Mouse (Mus musculus) neural tube, embryonic 12.5 days (tissue): ENCODE data around the gene Riox2. TPM values are rescaled to one million over a fixed set of nuclear protein-coding genes. Genes with fewer than 3 reads are reported as not detected.

Experiments
- ATAC-seq: fragments of 200-750 bp; cut with Nextera tagmentation; 2 replicates; pipeline ENCODE4 v1.8.0; 2017; ENCODE audit warnings: low read depth, mild to moderate bottlenecking, moderate TSS enrichment, moderate library complexity; ENCODE audit not compliant: low FRiP score
- H3K27ac ChIP-seq: fragments of 300-500 bp; sonication (generic); 2 replicates; pipeline ENCODE4 v1.5.1; 2016
- H3K27me3 ChIP-seq: fragments of 300-500 bp; sonication (generic); replicated peaks from 2 replicates; pipeline ENCODE4 v1.6.1; 2016; ENCODE audit warnings: mild to moderate bottlenecking
- H3K36me3 ChIP-seq: fragments of 300-500 bp; sonication (generic); 2 replicates; pipeline ENCODE4 v1.6.1; 2016; ENCODE audit warnings: mild to moderate bottlenecking
- H3K4me1 ChIP-seq: fragments of 300-500 bp; sonication (generic); 2 replicates; pipeline ENCODE4 v1.6.1; 2016
- H3K4me2 ChIP-seq: fragments of 300-500 bp; sonication (generic); replicated peaks from 2 replicates; pipeline ENCODE4 v1.6.1; 2016; ENCODE audit warnings: mild to moderate bottlenecking
- H3K4me3 ChIP-seq: fragments of 300-500 bp; sonication (generic); 2 replicates; pipeline ENCODE4 v1.5.1; 2016
- H3K9ac ChIP-seq: fragments of 300-500 bp; sonication (generic); 2 replicates; pipeline ENCODE4 v1.6.1; 2016; ENCODE audit warnings: mild to moderate bottlenecking
- H3K9me3 ChIP-seq: fragments of 300-500 bp; sonication (generic); 2 replicates; pipeline ENCODE4 v1.6.1; 2016; ENCODE audit warnings: mild to moderate bottlenecking
- WGBS: fragments of 180-500 bp; shearing (Covaris S2); methylation state at CpG from one replicate; pipeline ENCODE4 v1.1.7; 2016; 5-methylcytosine and 5-hydroxymethylcytosine counted together
- polyA plus RNA-seq: library from polyadenylated mRNA; unstranded; fragments of >200 nt; fragmentation: Nextera tagmentation; extraction: Ambion mirVana; gene quantifications from 2 replicates; pipeline ENCODE4 v1.2.1, GENCODE M21; 2016

Gene Riox2
- polyA plus RNA-seq, 1 experiment from 2014 or later = 20.9 TPM

DNA sequence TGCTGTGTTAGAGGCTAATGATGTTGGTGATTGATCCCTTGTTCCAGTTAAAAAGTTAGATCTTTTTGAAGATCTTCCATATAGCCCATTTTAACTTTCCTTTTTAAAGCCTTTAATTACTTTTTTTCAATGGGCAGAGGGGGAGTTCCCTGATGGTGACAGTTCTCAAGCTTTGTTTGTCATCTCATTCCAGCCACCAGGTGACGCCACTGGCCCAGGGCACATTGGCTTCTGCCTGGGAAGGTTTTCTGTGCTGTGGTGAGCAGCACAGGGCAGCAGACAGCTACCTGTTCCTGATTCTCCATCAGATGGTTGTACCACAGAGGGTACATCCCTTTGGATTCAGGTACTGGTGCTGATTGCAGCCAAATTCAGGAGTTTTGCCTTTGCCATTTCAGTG lies 3.2 kb downstream of the Riox2 start:
- H3K27ac ChIP-seq = no peak overlapping the region
- no peaks in the 10 kb centered on the region for H3K27me3 ChIP-seq
- no peak overlapping the region for H3K9ac ChIP-seq
- H3K4me3 ChIP-seq = no peak overlapping the region
- H3K4me2 ChIP-seq = no peak overlapping the region
- 0 out of 2 replicates have a peak, but pooled peaks cover 3% of the 10 kb centered on the region for H3K4me1 ChIP-seq
- no peaks in the 10 kb centered on the region for H3K36me3 ChIP-seq
- no peak for ATAC-seq
- no peaks in the 10 kb centered on the region for H3K9me3 ChIP-seq
- 11% methylated on average over 1 of the region's 1 CpGs for WGBS

DNA sequence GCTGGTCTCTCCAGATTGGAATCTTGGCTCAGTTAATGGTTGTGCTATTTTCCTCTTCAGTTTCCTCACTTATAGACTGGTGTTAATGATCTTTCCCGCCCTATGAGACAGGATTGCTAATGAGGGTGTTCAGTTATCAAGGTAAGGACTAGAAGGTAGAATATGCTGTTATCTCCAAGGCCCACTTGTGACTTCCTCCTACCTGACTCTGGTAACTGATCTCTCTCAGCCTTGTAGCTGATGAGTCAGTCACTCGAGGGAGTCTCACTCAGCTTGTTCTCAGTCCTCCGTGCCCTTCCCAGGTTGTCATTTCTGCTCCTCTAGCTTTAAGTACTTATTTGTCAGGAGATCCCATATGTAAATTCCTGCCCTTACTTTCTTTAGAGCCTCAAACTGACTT lies 6.4 kb downstream of the Riox2 start:
- Histone ChIP-seq H3K9me3 (no peaks in the 10 kb centered on the region), H3K4me1 (no peaks in the 10 kb centered on the region), H3K4me3 (no peak overlapping the region), H3K36me3 (peaks cover under 1% of the 10 kb centered on the region; the same call in 1 of the 2 replicates), H3K9ac (no peak overlapping the region), H3K27me3 (no peaks in the 10 kb centered on the region), H3K4me2 (no peak overlapping the region), H3K27ac (no peak overlapping the region)
- no peak for ATAC-seq
- WGBS = 85% methylated on average over 3 of the region's 3 CpGs

DNA sequence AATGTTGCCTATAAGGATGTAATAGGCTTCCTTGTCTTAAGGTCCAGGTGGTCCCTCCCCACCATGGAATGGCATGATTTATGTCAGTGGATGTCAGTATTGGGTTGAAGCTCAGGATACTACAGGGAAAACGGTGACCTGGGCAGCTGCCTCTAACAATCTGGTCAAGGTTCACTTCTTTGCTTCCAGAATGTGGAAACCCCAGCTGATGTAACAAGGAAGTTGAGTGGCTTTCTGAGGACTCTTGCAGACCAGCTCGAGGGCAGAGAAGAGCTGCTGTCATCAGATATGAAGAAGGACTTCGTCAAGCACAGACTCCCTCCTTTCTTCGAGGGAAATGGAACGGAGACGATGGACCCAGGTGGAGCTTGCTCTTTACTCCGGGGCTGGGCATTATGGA lies 15.7 kb downstream of the Riox2 start:
- no peak for ATAC-seq
- Histone ChIP-seq H3K4me2 (no peak overlapping the region), H3K27ac (no peak overlapping the region), H3K9me3 (no peaks in the 10 kb centered on the region), H3K4me3 (no peak overlapping the region), H3K9ac (no peak overlapping the region), H3K27me3 (no peaks in the 10 kb centered on the region), H3K4me1 (no peaks in the 10 kb centered on the region), H3K36me3 (peaks cover 28% of the 10 kb centered on the region)
- WGBS = 84% methylated on average over 7 of the region's 7 CpGs

DNA sequence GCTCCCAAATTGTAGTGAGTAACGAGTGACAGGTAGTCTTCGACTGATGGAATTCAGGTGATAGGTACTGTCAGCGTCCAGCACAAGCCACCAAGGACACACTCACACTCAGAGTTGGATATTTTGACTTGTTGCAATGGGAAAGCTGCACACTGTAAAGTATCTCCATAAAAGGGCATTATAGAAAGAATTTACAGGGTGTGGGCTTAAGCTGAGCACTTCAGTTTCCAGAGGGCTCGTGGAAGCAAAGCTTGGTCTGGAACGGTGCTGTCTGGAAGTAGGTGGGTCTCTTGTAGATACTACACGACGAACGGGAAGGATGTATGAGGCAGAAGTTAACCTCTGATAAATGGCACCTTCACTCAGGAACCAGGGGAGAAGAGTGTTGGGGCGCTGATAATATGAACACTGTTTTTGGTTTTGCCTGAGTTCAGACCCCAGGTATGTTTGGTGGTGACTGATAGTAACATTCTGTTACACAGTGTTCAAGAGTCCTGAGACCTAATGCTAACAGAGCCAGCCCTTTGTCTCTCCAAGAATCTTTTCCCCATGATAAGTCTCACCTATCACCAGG lies 16.5 kb downstream of the Riox2 start:
- no peaks in the 10 kb centered on the region for H3K4me1 ChIP-seq
- H3K9ac ChIP-seq = no peak overlapping the region
- H3K36me3 ChIP-seq = peaks cover 31% of the 10 kb centered on the region
- H3K4me3 ChIP-seq = no peak overlapping the region
- no peak overlapping the region for H3K27ac ChIP-seq
- H3K27me3 ChIP-seq = no peaks in the 10 kb centered on the region
- ATAC-seq = no peak
- no peaks in the 10 kb centered on the region for H3K9me3 ChIP-seq
- WGBS = 92% methylated on average over 9 of the region's 9 CpGs
- no peak overlapping the region for H3K4me2 ChIP-seq

DNA sequence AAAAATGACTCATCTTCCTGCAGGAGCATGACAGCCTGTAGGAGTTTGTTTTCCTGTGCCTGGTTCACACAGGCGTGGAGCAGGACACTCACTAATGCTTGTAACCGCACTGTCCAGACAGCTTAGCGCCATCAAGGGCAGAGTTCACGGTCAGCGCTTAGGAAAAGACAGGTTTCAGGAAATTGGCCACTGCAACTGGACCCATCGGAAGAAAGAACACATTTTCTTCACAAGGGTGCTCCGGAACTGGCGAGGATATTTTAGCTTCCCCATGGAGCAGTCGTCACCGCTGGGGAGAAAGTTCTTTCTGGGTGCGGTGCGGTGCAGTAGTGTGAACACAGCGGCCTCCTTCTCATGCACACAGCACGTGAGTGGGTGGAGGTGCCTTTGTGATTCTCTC lies 21.6 kb downstream of the Riox2 start:
- 91% methylated on average over 14 of the region's 14 CpGs for WGBS
- H3K27ac ChIP-seq = no peak overlapping the region
- H3K4me1 ChIP-seq = no peaks in the 10 kb centered on the region

DNA sequence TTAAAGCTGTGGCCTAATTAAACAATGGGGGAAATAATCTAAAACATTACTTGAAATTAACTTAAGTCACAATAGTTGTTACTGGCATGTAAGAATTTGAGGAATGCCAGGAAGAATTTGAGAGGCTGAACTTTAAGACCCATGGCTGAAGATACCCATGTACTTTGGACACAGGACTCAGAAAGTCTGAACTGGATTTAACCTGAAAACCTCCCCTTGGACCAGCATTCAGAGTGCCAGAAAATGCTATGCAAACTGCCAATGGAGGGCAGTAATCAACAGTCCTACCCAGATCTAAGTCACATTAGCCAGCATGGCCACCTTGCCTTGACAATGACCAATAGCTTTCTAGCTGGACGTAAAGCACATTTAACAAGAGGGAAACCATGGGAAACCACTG lies 26.4 kb downstream of the Riox2 start:
- H3K36me3 ChIP-seq = peaks cover 10% of the 10 kb centered on the region
- H3K4me2 ChIP-seq = no peak overlapping the region
- 81% methylated on average over 1 of the region's 1 CpGs for WGBS
- H3K27ac ChIP-seq = no peak overlapping the region
- no peaks in the 10 kb centered on the region for H3K9me3 ChIP-seq
- H3K4me1 ChIP-seq = no peaks in the 10 kb centered on the region
- H3K9ac ChIP-seq = no peak overlapping the region
- no peak overlapping the region for H3K4me3 ChIP-seq
- ATAC-seq = no peak
- no peaks in the 10 kb centered on the region for H3K27me3 ChIP-seq

More for the DNA sequence above, 21.6 kb downstream of the Riox2 start:
- Histone ChIP-seq H3K4me2 (no peak overlapping the region), H3K36me3 (peaks cover 25% of the 10 kb centered on the region), H3K9ac (no peak overlapping the region), H3K27me3 (no peaks in the 10 kb centered on the region), H3K4me3 (no peak overlapping the region), H3K9me3 (no peaks in the 10 kb centered on the region)
- no peak for ATAC-seq

DNA sequence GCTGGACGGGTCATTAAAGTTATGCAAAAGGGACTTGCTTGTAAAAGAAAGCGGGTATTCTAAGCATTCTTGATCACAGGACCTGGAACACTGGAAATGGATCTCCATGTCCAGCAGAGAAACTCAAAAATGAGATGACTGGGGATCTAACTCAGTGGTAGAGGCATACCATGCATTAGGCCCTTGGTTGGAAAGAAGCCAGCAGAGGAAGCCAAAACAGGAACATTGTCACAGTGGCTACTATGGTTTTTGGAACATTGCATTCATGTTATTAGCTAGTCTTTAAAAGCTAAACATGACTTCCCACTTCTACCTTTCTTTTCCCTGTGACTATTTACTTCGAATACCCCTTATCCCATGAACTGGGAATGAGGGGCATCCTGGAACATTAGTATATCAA lies 27.6 kb downstream of the Riox2 start:
- no peak for ATAC-seq
- H3K4me1 ChIP-seq = no peaks in the 10 kb centered on the region
- peaks cover 4% of the 10 kb centered on the region for H3K36me3 ChIP-seq
- H3K4me2 ChIP-seq = no peak overlapping the region
- no peak overlapping the region for H3K9ac ChIP-seq
- H3K27ac ChIP-seq = no peak overlapping the region
- H3K27me3 ChIP-seq = no peaks in the 10 kb centered on the region
- WGBS = 84% methylated on average over 3 of the region's 3 CpGs
- H3K4me3 ChIP-seq = no peak overlapping the region
- no peaks in the 10 kb centered on the region for H3K9me3 ChIP-seq

DNA sequence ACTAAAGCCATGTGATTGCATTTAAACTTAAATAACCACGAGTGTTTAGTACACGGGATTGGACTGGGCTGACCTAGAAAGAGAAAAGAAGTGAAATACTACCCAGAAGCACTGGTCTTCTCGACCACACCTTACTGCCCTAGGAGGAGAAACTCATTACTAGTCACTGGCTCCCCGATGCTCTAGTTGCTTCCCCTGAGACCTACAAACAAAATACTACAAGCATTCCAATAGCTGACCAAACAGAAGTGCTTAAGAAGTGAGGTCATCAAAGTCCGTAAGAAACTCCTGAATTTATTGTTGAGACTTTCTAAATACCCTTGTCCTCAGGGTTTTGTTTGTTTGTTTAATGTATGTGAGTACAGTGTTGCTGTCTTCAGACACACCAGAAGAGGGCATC lies 38.3 kb downstream of the Riox2 start:
- Histone ChIP-seq H3K9me3 (no peaks in the 10 kb centered on the region), H3K27ac (no peak overlapping the region), H3K9ac (no peak overlapping the region), H3K4me2 (no peak overlapping the region), H3K27me3 (no peaks in the 10 kb centered on the region), H3K4me3 (no peak overlapping the region), H3K36me3 (no peaks in the 10 kb centered on the region; the same call in 1 of the 2 replicates), H3K4me1 (no peaks in the 10 kb centered on the region)
- 86% methylated on average over 5 of the region's 5 CpGs for WGBS
- ATAC-seq = no peak

DNA sequence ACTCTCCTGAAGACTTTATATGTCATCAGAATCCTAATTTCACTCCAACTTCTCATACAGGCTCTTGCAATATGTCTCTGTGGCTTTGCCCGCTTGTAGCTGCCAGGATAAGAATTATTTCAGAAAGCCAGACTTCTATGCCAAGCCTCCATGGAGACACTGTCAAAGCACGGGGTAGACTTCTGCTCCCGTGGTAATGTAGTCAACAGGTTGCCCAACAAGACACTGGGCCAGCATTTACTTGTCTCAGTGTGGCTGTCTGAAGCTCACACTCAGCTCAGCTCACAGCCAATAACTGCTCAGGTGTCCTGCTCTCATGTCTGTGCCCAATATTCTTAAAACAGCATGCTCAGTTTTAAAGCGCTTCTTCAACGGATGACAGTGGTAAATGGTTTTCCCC lies 43.6 kb downstream of the Riox2 start:
- Histone ChIP-seq H3K4me2 (no peak overlapping the region), H3K4me3 (no peak overlapping the region), H3K36me3 (no peaks in the 10 kb centered on the region), H3K9me3 (no peaks in the 10 kb centered on the region), H3K4me1 (no peaks in the 10 kb centered on the region), H3K27ac (no peak overlapping the region), H3K27me3 (no peaks in the 10 kb centered on the region), H3K9ac (no peak overlapping the region)
- 90% methylated on average over 5 of the region's 5 CpGs for WGBS
- no peak for ATAC-seq

DNA sequence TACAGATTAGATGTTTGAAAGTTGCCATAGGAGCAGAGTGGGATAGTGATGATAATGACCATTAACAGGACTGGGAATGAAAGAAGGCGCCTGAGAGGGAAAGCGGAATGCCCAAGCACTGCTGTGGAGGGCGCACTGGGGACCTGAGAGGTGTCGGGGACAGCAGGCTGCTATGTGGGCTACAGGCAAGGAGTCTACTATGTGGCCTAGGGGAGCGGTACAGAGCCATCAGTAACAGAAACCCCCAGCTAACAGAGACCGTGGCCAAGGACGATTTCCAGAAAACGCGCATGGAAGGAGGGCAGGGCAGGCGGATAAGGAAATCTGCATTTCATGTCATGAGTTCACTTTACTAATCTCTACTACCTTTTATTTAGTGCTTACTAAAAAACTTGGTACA lies 45.4 kb downstream of the Riox2 start:
- Histone ChIP-seq H3K4me1 (no peaks in the 10 kb centered on the region), H3K27me3 (no peaks in the 10 kb centered on the region), H3K27ac (no peak overlapping the region), H3K36me3 (no peaks in the 10 kb centered on the region), H3K4me2 (no peak overlapping the region), H3K4me3 (no peak overlapping the region), H3K9ac (no peak overlapping the region), H3K9me3 (no peaks in the 10 kb centered on the region)
- WGBS = 96% methylated on average over 10 of the region's 10 CpGs
- no peak for ATAC-seq

DNA sequence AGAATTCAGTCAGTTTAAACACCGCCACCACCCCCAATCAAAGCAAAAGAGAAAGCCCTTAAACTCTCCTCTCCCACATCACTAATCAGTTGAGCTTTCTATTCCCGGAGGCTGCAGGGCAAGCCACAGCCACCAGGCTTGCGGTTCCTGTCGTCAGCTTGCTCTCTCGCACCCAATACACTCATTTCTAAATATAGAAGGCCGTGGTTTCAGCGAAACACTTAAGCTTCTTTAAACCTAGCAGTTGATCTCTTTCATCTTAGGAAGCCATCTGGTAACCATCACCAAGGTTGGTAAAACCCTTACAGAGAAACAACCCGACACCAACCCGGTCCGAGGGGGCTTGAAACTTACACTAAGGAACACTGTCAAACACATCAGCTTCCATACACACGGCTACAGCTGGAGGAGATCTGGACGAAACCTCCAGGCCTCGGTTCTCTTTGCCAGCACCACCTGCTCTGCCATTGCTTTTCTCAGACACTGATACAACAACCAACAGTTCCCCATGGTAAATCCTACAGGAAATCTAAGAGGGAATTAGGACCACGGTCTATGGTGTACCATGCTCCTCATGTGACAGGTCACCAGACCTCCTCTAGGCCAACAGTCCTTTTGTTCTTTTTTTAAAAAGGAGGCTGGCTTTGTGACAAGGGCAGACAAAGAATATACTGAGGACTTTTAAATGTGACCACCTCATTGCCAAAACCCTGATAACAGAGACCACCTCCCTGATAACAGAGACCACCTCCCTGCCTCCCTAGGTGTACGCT lies 46.1 kb downstream of the Riox2 start:
- no peak overlapping the region for H3K4me2 ChIP-seq
- WGBS = 81% methylated on average over 15 of the region's 15 CpGs
- no peak for ATAC-seq

DNA sequence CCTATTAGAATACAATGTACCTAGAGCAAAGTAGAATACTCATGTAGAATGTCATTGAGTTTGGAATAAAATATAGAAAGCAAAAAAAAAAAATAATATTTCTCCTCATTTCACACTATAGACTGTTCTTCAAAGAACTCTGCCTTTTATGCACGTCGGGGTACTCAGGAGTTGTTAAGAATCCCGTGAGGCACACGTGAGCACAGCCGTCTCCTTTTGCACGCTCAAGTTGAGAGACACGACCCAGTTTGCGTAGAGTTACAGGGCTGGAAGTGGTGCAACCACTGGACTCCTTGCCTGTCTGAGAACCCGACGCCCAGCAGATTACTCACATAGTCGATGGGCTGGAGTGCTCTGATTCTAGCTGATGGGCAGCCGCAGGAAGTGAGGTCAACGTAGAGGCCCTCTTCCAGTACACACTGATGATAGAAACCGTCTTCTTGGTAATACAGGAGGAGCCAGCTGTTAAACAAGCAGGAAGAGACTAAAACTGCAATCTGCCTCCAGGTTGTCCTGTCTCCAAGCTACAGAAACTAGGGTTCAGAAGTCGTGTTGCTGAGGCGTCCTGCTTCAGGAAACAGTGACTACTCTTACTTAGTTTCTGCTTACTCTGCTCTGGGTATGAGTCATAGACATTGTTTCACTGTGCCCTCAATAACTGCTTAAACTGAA lies 50.3 kb downstream of the Riox2 start:
- H3K36me3 ChIP-seq = no peaks in the 10 kb centered on the region
- no peaks in the 10 kb centered on the region for H3K27me3 ChIP-seq
- H3K9me3 ChIP-seq = no peaks in the 10 kb centered on the region
- no peak overlapping the region for H3K4me3 ChIP-seq
- H3K9ac ChIP-seq = no peak overlapping the region
- WGBS = 93% methylated on average over 16 of the region's 16 CpGs
- H3K27ac ChIP-seq = no peak overlapping the region
- no peak for ATAC-seq
- H3K4me1 ChIP-seq = no peaks in the 10 kb centered on the region
- H3K4me2 ChIP-seq = no peak overlapping the region

More for the DNA sequence above, 46.1 kb downstream of the Riox2 start:
- no peak overlapping the region for H3K9ac ChIP-seq
- H3K27ac ChIP-seq = no peak overlapping the region
- H3K36me3 ChIP-seq = no peaks in the 10 kb centered on the region
- no peaks in the 10 kb centered on the region for H3K27me3 ChIP-seq
- no peaks in the 10 kb centered on the region for H3K9me3 ChIP-seq
- no peaks in the 10 kb centered on the region for H3K4me1 ChIP-seq
- H3K4me3 ChIP-seq = no peak overlapping the region
